Mouse (Mus musculus): ENCODE measurements around the gene Shox2.

The Shox2 gene

GRCm38 (mm10) chr3:66964884-66965283 lies 16.7 kb downstream of the Shox2 start:
- no peak for DNase-seq (ENCODE audit: low read depth, low spot score)

- DNase-seq (ENCODE audit: low read depth, low spot score): no peak
Observed at GRCm38 (mm10) chr3:66959972-66960371, 21.6 kb downstream of the Shox2 start.

- DNase-seq (ENCODE audit: low read depth, low spot score): no peak
Observed at GRCm38 (mm10) chr3:66955126-66955525, 26.4 kb downstream of the Shox2 start.

- DNase-seq (ENCODE audit: low read depth, low spot score): no peak
Observed at GRCm38 (mm10) chr3:66939675-66940074, 41.9 kb downstream of the Shox2 start.

- no peak for DNase-seq (ENCODE audit: low read depth, low spot score)
Observed at GRCm38 (mm10) chr3:66922436-66922835, 59.1 kb downstream of the Shox2 start.

Data from c-Kit-negative CD71-positive TER-119-positive erythroid progenitor cells, embryonic 14.5 days (primary cell).